Comparison of ENCODE assay signal across 24 mouse cellular contexts in genomic region chr16:85822330-85822916, GRCm38 (mm10). TPM values are rescaled to one million over a fixed set of nuclear protein-coding genes. Genes with fewer than 3 reads are reported as not detected.
"Had no signal": no experiment of that assay in that cellular context is flagged by ENCODE, and none has a peak within 500 bp of the region (broad histone marks: within the 10 kb centered on the region; RNA-seq: fewer than 3 reads in every experiment).

No protein-coding gene starts in this region.

- H3K9me3 ChIP-seq: liver, embryonic 15.5 days; lung, embryonic 15.5 days; midbrain, embryonic 10.5 days; midbrain, embryonic 12.5 days; neural tube, embryonic 12.5 days; stomach, embryonic 15.5 days had no signal

- H3K9ac ChIP-seq: liver, embryonic 15.5 days; liver, postnatal 0 days; lung, embryonic 15.5 days; midbrain, embryonic 12.5 days; neural tube, embryonic 12.5 days; stomach, embryonic 15.5 days had no signal

- H3K27ac ChIP-seq: liver, embryonic 15.5 days; lung, embryonic 15.5 days; midbrain, embryonic 10.5 days; midbrain, embryonic 12.5 days; neural tube, embryonic 12.5 days; stomach, embryonic 15.5 days; stomach, postnatal 0 days had no signal

- ATAC-seq: liver, postnatal 0 days; lung, postnatal 0 days; midbrain, embryonic 16.5 days had no signal

- H3K4me3 ChIP-seq: liver, embryonic 15.5 days; lung, embryonic 15.5 days; midbrain, embryonic 10.5 days; midbrain, embryonic 12.5 days; neural tube, embryonic 12.5 days; stomach, embryonic 15.5 days had no signal

- H3K36me3 ChIP-seq: liver, embryonic 15.5 days; lung, embryonic 15.5 days; midbrain, embryonic 10.5 days; midbrain, embryonic 12.5 days; neural tube, embryonic 12.5 days; stomach, embryonic 15.5 days had no signal

- DNase-seq: liver, postnatal 0 days; lung, adult 2 months; lung, postnatal 14 days; lung, postnatal 36 days; midbrain, embryonic 14.5 days; retina, postnatal 1 day; right cerebral cortex, adult 18-20 months; right cerebral cortex, postnatal 25 days; right cerebral cortex, postnatal 4 days; spleen, adult 18-20 months; thymus, adult 2 months; thymus, postnatal 25 days; thymus, postnatal 4 days had no signal

- H3K4me1 ChIP-seq: liver, embryonic 15.5 days; lung, embryonic 15.5 days; midbrain, embryonic 10.5 days; midbrain, embryonic 12.5 days; neural tube, embryonic 12.5 days; stomach, embryonic 15.5 days had no signal

- H3K27me3 ChIP-seq: liver, embryonic 15.5 days; lung, embryonic 15.5 days; midbrain, embryonic 12.5 days; neural tube, embryonic 12.5 days; stomach, embryonic 15.5 days had no signal

- H3K4me2 ChIP-seq: liver, embryonic 15.5 days; lung, embryonic 15.5 days; midbrain, embryonic 12.5 days; neural tube, embryonic 12.5 days; stomach, embryonic 15.5 days had no signal

RNA-seq across cellular contexts. Expression of gene Adamts1, which starts 19.5 kb away (rescaled TPM):
- total RNA-seq: megakaryocyte, adult 5-6 weeks; neutrophil, adult 5-6 weeks had no signal
